Comparison of ENCODE assay signal across 7 mouse cellular contexts in the genomic region with DNA sequence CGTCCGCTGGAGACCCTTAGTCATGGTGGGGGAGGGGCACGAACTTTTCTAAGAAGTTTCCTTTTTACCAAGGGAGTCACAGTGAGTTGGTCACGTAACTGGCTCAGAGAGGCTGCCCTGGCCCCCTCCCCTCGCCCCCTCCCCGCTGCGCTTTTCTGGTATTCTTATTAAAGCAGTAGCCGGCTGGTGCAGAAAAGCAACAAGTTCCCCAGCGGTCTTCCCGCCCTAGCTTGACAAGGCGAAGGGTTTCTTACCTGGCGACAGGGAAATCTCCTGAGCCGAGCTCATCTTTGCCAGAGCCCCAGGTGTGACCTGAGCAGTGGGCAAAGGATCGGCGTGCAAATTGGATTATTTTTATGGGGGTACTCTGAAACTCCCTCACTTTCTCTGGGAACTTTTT. TPM values are rescaled to one million over a fixed set of nuclear protein-coding genes. Genes with fewer than 3 reads are reported as not detected.
DNase-seq lines count a peak whose midpoint lies in the region; ATAC-seq and TF ChIP-seq lines count a peak whose summit lies in the region.

Bdnf (plus strand) TSS at position 169 of the 400 bp plus-strand sequence.

- H3K4me3 ChIP-seq in lung, embryonic 16.5 days (ENCODE audit: low read length): peak within 1 kb of the TSS; percentile 29
- peak within 1 kb of the TSS; percentile 42 for H3K4me3 ChIP-seq in forebrain, embryonic 12.5 days (replicated peaks)
- peak within 1 kb of the TSS; percentile 55 for H3K4me3 ChIP-seq in olfactory bulb, adult 2 months (ENCODE audit: insufficient read depth, low read depth, low read length)

- no peaks in the 10 kb centered on the region for H3K9me3 ChIP-seq in lung, embryonic 16.5 days (ENCODE audit: control insufficient read depth, low read length)
- H3K9me3 ChIP-seq in forebrain, embryonic 12.5 days: no peaks in the 10 kb centered on the region

- intact Hi-C loops in left cerebral cortex, postnatal 10 days (cut with DNase I): loop anchor here (10.0 kb wide), 1 partner anchor 400 kb away; no protein-coding TSS in a partner anchor

- no peak for ATAC-seq in lung, embryonic 16.5 days (ENCODE audit: low read depth)
- no peak for ATAC-seq in forebrain, embryonic 12.5 days (ENCODE audit: low FRiP score)
- no peak for ATAC-seq in megakaryocyte-erythroid progenitor cell, adult 5-6 weeks (replicated peaks; ENCODE audit: low FRiP score, low TSS enrichment, poor library complexity, severe bottlenecking)

- peak within 1 kb of the TSS; percentile 52 for H3K4me2 ChIP-seq in lung, embryonic 16.5 days (ENCODE audit: low read depth, low read length)
- H3K4me2 ChIP-seq in forebrain, embryonic 12.5 days: peak within 1 kb of the TSS; percentile 89

- WGBS in lung, embryonic 16.5 days: 4% methylated on average over 15 of the region's 15 CpGs
- under 1% methylated on average over 15 of the region's 15 CpGs for WGBS in forebrain, embryonic 12.5 days
- WGBS in olfactory bulb, adult 2 months: 1% methylated on average over 15 of the region's 15 CpGs

- H3K27ac ChIP-seq in lung, embryonic 16.5 days (ENCODE audit: low read length): no peak within 1 kb of the TSS
- H3K27ac ChIP-seq in forebrain, embryonic 12.5 days: no peak within 1 kb of the TSS
- no peak within 1 kb of the TSS for H3K27ac ChIP-seq in olfactory bulb, adult 2 months (ENCODE audit: insufficient read depth, low read depth, low read length)

- H3K4me1 ChIP-seq in lung, embryonic 16.5 days (replicated peaks; ENCODE audit: control insufficient read depth, insufficient read depth, low read length): 0 out of 2 replicates have a peak, but pooled peaks cover 2% of the 10 kb centered on the region
- peaks cover 32% of the 10 kb centered on the region for H3K4me1 ChIP-seq in forebrain, embryonic 12.5 days
- peaks cover 26% of the 10 kb centered on the region for H3K4me1 ChIP-seq in olfactory bulb, adult 2 months (ENCODE audit: control insufficient read depth, insufficient read depth, low read length)

- no peak for TF ChIP-seq POLR2A in olfactory bulb, adult 2 months (IDR thresholded peaks at IDR 0.05; ENCODE audit: insufficient read depth, low read depth, low read length)

- TF ChIP-seq CTCF in olfactory bulb, adult 2 months (IDR thresholded peaks at IDR 0.05; ENCODE audit: insufficient read depth, low read depth, low read length): no peak

- peaks cover 58% of the 10 kb centered on the region for H3K27me3 ChIP-seq in lung, embryonic 16.5 days (ENCODE audit: control insufficient read depth, insufficient read depth, low read depth, low read length)
- H3K27me3 ChIP-seq in forebrain, embryonic 12.5 days: peaks cover 52% of the 10 kb centered on the region

- no peaks in the 10 kb centered on the region for H3K36me3 ChIP-seq in lung, embryonic 16.5 days (ENCODE audit: control insufficient read depth, insufficient read depth, low read length)
- no peaks in the 10 kb centered on the region for H3K36me3 ChIP-seq in forebrain, embryonic 12.5 days (replicated peaks)

- H3K9ac ChIP-seq in lung, embryonic 16.5 days (ENCODE audit: low read length): no peak within 1 kb of the TSS
- 0 out of 2 replicates have a peak within 1 kb of the TSS, but pooled peaks have one; percentile 1 for H3K9ac ChIP-seq in forebrain, embryonic 12.5 days

- no peak for DNase-seq in lung, postnatal 10 days
- peak in 1 of 2 experiments; percentile 33 for DNase-seq in left cerebral cortex, postnatal 10 days (ENCODE audit: extremely low spot score in 1 of 2, low spot score in 2 of 2)
- DNase-seq in gastrocnemius, postnatal 4 days (ENCODE audit: low spot score in 2 of 2): no peak

RNA-seq across cellular contexts. Expression of gene Bdnf, which starts in this region (rescaled TPM):
- polyA plus RNA-seq in lung, embryonic 16.5 days (2015; fragmentation: Nextera tagmentation; extraction: Ambion mirVana): 0.58 and 0.79 TPM in 2 replicates
- 0.86 and 1.1 TPM in 2 replicates for polyA plus RNA-seq in forebrain, embryonic 12.5 days (2016; fragmentation: Nextera tagmentation; extraction: Ambion mirVana)
- total RNA-seq in left cerebral cortex, postnatal 10 days (2021): 10 to 100 TPM; 11.7 to 11.8 TPM
- polyA plus RNA-seq in olfactory bulb, adult 2 months (2012; ENCODE audit: insufficient read depth, insufficient read length, low replicate concordance, missing spikeins): not detected in 2 replicates
- total RNA-seq in megakaryocyte-erythroid progenitor cell, adult 5-6 weeks (2014; fragmentation: Nextera tagmentation): not detected in 2 replicates
- not detected in 2 replicates for total RNA-seq in megakaryocyte-erythroid progenitor cell, adult 5-6 weeks (2017)
- under 1 TPM; 0.64 to 0.93 TPM for total RNA-seq in gastrocnemius, postnatal 4 days (2021)

Comparison
In these comparisons a context has a peak if more than half of its experiments do, and no peak if none do; other contexts are left out.
1. RNA of gene Bdnf (total RNA-seq): 11.7 to 11.8 TPM in left cerebral cortex, postnatal 10 days; 0.64 to 0.93 TPM in gastrocnemius, postnatal 4 days and not detected in megakaryocyte-erythroid progenitor cell, adult 5-6 weeks; every median in the first group is over 4 times any median in the second.
2. Peak in every context shown above with its lines, with median percentiles within 50 percentile points of each other: H3K4me3 ChIP-seq.